Mouse (Mus musculus) kidney, embryonic 14.5 days (tissue): ENCODE results near the gene Odf3l2. TPM values are rescaled to one million over a fixed set of nuclear protein-coding genes. Genes with fewer than 3 reads are reported as not detected.

ENCODE experiments used
- ATAC-seq: fragments of 200-750 bp; cut with Nextera tagmentation; 2 replicates; pipeline ENCODE4 v1.8.0; 2017; ENCODE audit warnings: moderate number of reproducible peaks, mild to moderate bottlenecking, moderate TSS enrichment, moderate library complexity; ENCODE audit not compliant: low FRiP score, low TSS enrichment
- H3K27ac ChIP-seq: fragments of 300-500 bp; sonication (generic); 2 replicates; pipeline ENCODE4 v1.5.1; 2014; ENCODE audit warnings: low read depth, mild to moderate bottlenecking, low read length, moderate library complexity, mixed read lengths
- H3K27me3 ChIP-seq: fragments of 300-500 bp; sonication (generic); 2 replicates; pipeline ENCODE4 v1.6.1; 2014; ENCODE audit warnings: mild to moderate bottlenecking, low read length; ENCODE audit not compliant: control insufficient read depth, insufficient read depth
- H3K36me3 ChIP-seq: fragments of 300-500 bp; sonication (generic); 2 replicates; pipeline ENCODE4 v1.6.1; 2014; ENCODE audit warnings: low read length, mixed read lengths; ENCODE audit not compliant: control insufficient read depth, insufficient read depth
- H3K4me1 ChIP-seq: fragments of 300-500 bp; sonication (generic); 2 replicates; pipeline ENCODE4 v1.6.1; 2014; ENCODE audit warnings: low read length, mixed read lengths; ENCODE audit not compliant: control insufficient read depth, insufficient read depth
- H3K4me2 ChIP-seq: fragments of 300-500 bp; sonication (generic); replicated peaks from 2 replicates; pipeline ENCODE4 v1.6.1; 2014; ENCODE audit warnings: low read depth, mild to moderate bottlenecking, low read length
- H3K4me3 ChIP-seq: fragments of 300-500 bp; sonication (generic); 2 replicates; pipeline ENCODE4 v1.5.1; 2014; ENCODE audit warnings: mild to moderate bottlenecking, low read length
- H3K9ac ChIP-seq: fragments of 300-500 bp; sonication (generic); 2 replicates; pipeline ENCODE4 v1.6.1; 2014; ENCODE audit warnings: low read depth, mild to moderate bottlenecking, low read length, moderate library complexity
- H3K9me3 ChIP-seq: fragments of 300-500 bp; sonication (generic); 2 replicates; pipeline ENCODE4 v1.6.1; 2016; ENCODE audit warnings: low read length; ENCODE audit not compliant: control insufficient read depth
- WGBS: fragments of 180-500 bp; shearing (Covaris S2); extraction: QIAGEN DNeasy Blood & Tissue Kit; methylation state at CpG from one replicate; pipeline ENCODE4 v1.1.7; 2014; 5-methylcytosine and 5-hydroxymethylcytosine counted together
- polyA plus RNA-seq: library from polyadenylated mRNA; unstranded; fragments of >200 nt; fragmentation: Nextera tagmentation; extraction: Ambion mirVana; gene quantifications from 2 replicates; pipeline ENCODE4 v1.2.1, GENCODE M21; 2014

The Odf3l2 gene
- not detected in 2 replicates for polyA plus RNA-seq

DNA sequence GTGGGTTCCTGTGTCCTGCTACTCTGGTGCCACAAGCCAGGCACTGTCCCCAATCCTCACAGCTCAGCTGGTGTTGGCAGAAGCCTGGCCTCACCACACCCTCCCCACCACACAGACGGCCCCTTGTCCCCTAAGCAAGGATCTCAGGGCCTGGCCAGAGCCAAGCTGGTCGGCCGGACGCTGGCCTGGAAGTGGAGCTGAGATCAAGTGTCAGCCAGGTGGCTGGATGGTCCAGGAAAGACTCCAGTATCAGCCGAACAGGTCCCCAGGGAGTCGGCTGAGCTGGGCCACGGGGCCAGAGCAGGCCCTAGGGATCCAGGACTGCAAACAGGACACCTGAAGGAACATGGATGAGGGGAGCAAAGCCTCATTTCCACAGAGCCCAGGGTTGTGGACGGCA is at the start of gene Odf3l2:
TSS of gene Odf3l2 (minus strand) at position 28 of the 400 bp plus-strand sequence.
- Histone ChIP-seq H3K27me3 (no peaks in the 10 kb centered on the region), H3K9ac (no peak within 1 kb of the TSS), H3K4me2 (no peak within 1 kb of the TSS), H3K4me1 (no peaks in the 10 kb centered on the region), H3K9me3 (no peaks in the 10 kb centered on the region), H3K4me3 (no peak within 1 kb of the TSS), H3K27ac (no peak within 1 kb of the TSS), H3K36me3 (no peaks in the 10 kb centered on the region)
- 50% methylated on average over 8 of the region's 8 CpGs for WGBS
- ATAC-seq: no peak

DNA sequence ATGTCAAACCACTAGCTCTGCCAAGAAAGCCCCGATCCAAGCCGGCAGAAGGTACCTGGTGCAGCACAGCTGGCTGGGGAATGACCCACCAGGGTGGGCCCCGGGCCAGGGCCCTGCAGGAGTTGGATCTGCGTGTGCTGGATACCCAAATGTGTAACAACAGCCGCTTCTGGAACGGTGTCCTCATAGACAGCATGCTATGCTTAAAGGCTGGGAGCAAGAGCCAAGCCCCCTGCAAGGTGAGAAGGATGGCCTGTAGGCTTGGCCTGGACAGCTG is 48.8 kb upstream of the Odf3l2 start:
- H3K27me3 ChIP-seq: no peaks in the 10 kb centered on the region
- H3K4me3 ChIP-seq: no peak overlapping the region
- no peak overlapping the region for H3K4me2 ChIP-seq
- H3K9ac ChIP-seq: no peak overlapping the region
- no peak overlapping the region for H3K27ac ChIP-seq
- peaks cover 8% of the 10 kb centered on the region for H3K4me1 ChIP-seq
- ATAC-seq: no peak
- 84% methylated on average over 6 of the region's 6 CpGs for WGBS
- peaks cover 2% of the 10 kb centered on the region; the same call in 1 of the 2 replicates for H3K9me3 ChIP-seq
- peaks cover under 1% of the 10 kb centered on the region for H3K36me3 ChIP-seq

DNA sequence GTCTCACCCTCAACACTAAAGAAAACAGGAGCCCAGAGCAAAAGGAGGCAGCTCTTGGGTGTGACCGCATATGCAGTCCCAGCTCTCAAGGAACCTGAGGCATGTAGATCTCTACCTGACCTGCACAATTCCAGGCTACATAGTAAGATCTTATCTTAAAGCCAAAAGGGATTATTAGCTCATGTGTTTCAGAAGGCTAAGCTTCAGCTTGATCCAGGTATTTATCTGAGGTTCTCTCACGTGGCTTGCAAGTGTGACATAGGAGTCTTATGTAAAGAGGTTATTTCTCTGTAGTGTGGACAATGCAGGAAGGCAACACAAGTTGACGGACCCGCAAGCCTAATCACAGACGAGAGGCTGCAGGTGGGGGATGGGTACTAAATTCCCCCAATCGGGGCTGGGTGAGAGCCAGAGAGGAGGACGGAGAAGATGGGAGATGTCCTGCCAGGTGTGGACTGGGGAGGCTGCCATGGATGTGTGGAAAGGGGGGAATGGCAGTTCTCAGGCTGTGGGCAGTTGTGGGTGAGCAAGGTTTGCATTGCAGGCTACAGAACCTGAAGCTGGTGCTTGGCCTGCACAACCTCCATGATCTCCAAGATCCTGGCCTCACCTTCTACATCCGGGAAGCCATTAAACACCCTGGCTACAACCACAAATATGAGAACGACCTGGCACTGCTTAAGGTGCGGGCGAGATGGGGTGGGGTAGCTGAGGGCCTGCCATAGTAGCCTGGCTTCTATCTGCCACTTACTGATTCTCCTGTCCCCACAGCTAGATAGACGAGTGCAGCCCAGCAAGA is 48.2 kb upstream of the Odf3l2 start:
- Histone ChIP-seq H3K4me1 (peaks cover 8% of the 10 kb centered on the region), H3K9ac (no peak overlapping the region), H3K9me3 (peaks cover 2% of the 10 kb centered on the region; the same call in 1 of the 2 replicates), H3K4me2 (no peak overlapping the region), H3K27ac (no peak overlapping the region), H3K4me3 (no peak overlapping the region), H3K27me3 (no peaks in the 10 kb centered on the region), H3K36me3 (peaks cover 6% of the 10 kb centered on the region)
- no peak for ATAC-seq
- WGBS: 72% methylated on average over 12 of the region's 12 CpGs

GRCm38 (mm10) chr10:79691986-79692548 is 46.5 kb upstream of the Odf3l2 start:
- Histone ChIP-seq H3K4me2 (no peak overlapping the region), H3K27me3 (no peaks in the 10 kb centered on the region), H3K9me3 (peaks cover 2% of the 10 kb centered on the region; the same call in 1 of the 2 replicates), H3K9ac (no peak overlapping the region), H3K27ac (no peak overlapping the region), H3K4me1 (peaks cover 8% of the 10 kb centered on the region), H3K4me3 (no peak overlapping the region), H3K36me3 (peaks cover 23% of the 10 kb centered on the region)
- 94% methylated on average over 2 of the region's 2 CpGs for WGBS
- no peak for ATAC-seq

GRCm38 (mm10) chr10:79689178-79689577 is 43.6 kb upstream of the Odf3l2 start:
- H3K4me1 ChIP-seq: peaks cover 3% of the 10 kb centered on the region
- H3K27ac ChIP-seq: no peak overlapping the region
- H3K36me3 ChIP-seq: peaks cover 52% of the 10 kb centered on the region
- WGBS: 86% methylated on average over 3 of the region's 3 CpGs
- no peak overlapping the region for H3K4me2 ChIP-seq
- H3K27me3 ChIP-seq: no peaks in the 10 kb centered on the region
- no peak overlapping the region for H3K4me3 ChIP-seq
- peaks cover 2% of the 10 kb centered on the region; the same call in 1 of the 2 replicates for H3K9me3 ChIP-seq
- no peak overlapping the region for H3K9ac ChIP-seq
- no peak for ATAC-seq

DNA sequence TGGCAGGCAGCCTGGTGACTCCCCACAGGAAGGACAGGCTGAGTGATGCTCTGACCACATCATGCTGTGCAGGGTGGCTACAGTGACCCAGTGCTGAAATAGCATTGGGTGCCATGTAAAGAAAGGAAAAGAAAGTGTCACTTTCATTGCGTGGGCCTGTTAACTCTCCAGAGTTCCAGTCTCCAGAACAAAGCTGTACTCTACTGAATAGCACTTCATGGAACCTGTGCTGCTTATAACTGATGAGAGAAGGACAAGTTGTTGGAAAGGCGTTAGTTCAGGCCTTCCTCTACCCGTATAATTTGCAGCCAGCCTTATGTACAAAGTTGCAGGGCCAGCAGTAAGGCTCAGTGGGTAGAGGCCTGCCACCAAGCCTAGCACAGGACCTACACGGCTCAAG is 43.2 kb upstream of the Odf3l2 start, which contains the start of gene Gzmm:
TSS of gene Gzmm (plus strand) at position 301 of the 400 bp plus-strand sequence.
- Histone ChIP-seq H3K27ac (no peak within 1 kb of the TSS), H3K4me3 (no peak within 1 kb of the TSS), H3K9ac (no peak within 1 kb of the TSS), H3K4me2 (no peak within 1 kb of the TSS), H3K9me3 (peaks cover 2% of the 10 kb centered on the region; the same call in 1 of the 2 replicates), H3K27me3 (no peaks in the 10 kb centered on the region), H3K4me1 (peaks cover 8% of the 10 kb centered on the region), H3K36me3 (peaks cover 55% of the 10 kb centered on the region)
- no peak for ATAC-seq
- 71% methylated on average over 4 of the region's 4 CpGs for WGBS

- no peak overlapping the region for H3K9ac ChIP-seq
- peaks cover 2% of the 10 kb centered on the region; the same call in 1 of the 2 replicates for H3K9me3 ChIP-seq
- WGBS: 95% methylated on average over 6 of the region's 6 CpGs
- H3K27me3 ChIP-seq: no peaks in the 10 kb centered on the region
- no peak overlapping the region for H3K4me3 ChIP-seq
- ATAC-seq: no peak
- H3K4me1 ChIP-seq: peaks cover 16% of the 10 kb centered on the region
- no peak overlapping the region for H3K4me2 ChIP-seq
- H3K27ac ChIP-seq: no peak overlapping the region
- H3K36me3 ChIP-seq: peaks cover 55% of the 10 kb centered on the region
Observed at GRCm38 (mm10) chr10:79687513-79687912, 42.0 kb upstream of the Odf3l2 start.

GRCm38 (mm10) chr10:79686691-79687090 is 41.2 kb upstream of the Odf3l2 start:
- no peak overlapping the region for H3K9ac ChIP-seq
- H3K9me3 ChIP-seq: no peaks in the 10 kb centered on the region; the same call in 1 of the 2 replicates
- peaks cover 55% of the 10 kb centered on the region for H3K36me3 ChIP-seq
- H3K4me1 ChIP-seq: peaks cover 16% of the 10 kb centered on the region
- H3K27me3 ChIP-seq: no peaks in the 10 kb centered on the region
- no peak overlapping the region for H3K27ac ChIP-seq
- WGBS: 94% methylated on average over 1 of the region's 1 CpGs
- no peak for ATAC-seq
- H3K4me3 ChIP-seq: no peak overlapping the region
- H3K4me2 ChIP-seq: no peak overlapping the region

DNA sequence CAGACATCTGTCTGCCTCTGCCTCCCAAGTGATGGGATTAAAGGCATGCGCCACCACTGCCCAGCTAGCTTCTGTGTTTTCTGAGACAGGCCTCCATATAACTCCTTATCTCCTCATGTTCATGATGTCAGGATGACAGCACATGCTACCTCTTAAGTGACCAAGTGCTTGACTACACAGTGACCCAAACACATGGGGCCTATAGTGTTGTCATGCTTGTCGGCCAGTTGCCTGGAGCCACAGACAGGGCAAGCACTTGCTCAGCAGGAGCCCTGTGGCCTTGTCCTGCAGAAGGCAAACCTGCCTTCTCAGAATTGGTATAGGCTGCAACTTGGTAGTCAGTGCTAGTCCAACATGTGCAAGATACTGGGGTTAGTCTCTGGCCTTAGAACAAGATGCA is 40.7 kb upstream of the Odf3l2 start:
- Histone ChIP-seq H3K27me3 (no peaks in the 10 kb centered on the region), H3K4me3 (no peak overlapping the region), H3K9ac (no peak overlapping the region), H3K9me3 (no peaks in the 10 kb centered on the region), H3K4me1 (peaks cover 17% of the 10 kb centered on the region), H3K27ac (no peak overlapping the region), H3K4me2 (no peak overlapping the region), H3K36me3 (peaks cover 55% of the 10 kb centered on the region)
- 87% methylated on average over 2 of the region's 2 CpGs for WGBS
- no peak for ATAC-seq
